Mouse (Mus musculus): ENCODE results near the gene Setd5. TPM values are rescaled to one million over a fixed set of nuclear protein-coding genes. Genes with fewer than 3 reads are reported as not detected.

Setd5 gene
- polyA plus RNA-seq, 2 experiments from 2014 or later: 31.9 to 37.2 TPM

- no peak for ATAC-seq
Observed at GRCm38 (mm10) chr6:113194517-113194840, 117.3 kb downstream of the Setd5 start.

DNA sequence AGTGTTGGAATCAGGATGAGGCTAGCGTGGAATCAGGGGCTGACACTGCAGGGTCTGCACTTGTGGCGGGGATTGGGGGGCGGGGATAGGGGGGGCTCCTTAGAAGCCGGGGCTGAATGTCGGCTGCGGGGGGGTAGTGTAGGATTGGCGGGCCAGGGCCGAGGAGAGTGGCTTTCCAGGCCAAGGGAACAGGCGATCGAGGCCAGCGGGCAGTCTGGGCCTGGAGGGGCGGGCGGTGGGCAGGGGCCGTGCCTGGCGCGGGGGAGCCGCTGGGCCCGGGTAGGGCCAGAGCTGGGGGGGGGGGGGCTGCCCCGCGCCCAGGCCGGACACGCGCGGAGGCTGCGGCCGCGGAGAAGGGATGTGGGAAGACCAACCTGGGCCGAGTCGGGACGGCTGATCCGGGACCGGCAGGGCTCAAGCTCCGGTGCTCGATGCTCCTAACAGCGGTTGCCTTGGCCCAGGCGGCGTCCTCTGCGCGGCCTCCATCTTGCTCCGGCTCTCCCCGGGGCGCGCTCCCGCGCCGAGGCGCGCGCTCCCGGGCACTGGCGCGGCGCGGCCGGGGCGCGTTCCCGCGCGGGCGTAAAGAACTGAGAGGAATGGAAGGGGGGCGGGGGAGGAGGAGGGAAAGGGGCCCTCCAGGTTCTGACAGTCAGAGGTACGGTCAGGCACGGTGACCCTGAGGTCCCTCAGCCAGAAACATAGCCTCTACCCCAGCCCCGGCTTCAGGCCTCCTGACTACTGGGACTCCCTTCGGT, 117.9 kb downstream of the Setd5 start, which contains the start of gene Lhfpl4:
Gene Lhfpl4 (minus strand): TSS at position 544 of the 755 bp plus-strand sequence.
- no peak for ATAC-seq

- ATAC-seq: no peak
Observed at GRCm38 (mm10) chr6:113195596-113195992, 118.4 kb downstream of the Setd5 start.

Other genes with a start within 250 kb of the Setd5 start
- gene Srgap3, start 130.1 kb upstream of the Setd5 start, polyA plus RNA-seq (2017; shearing (Covaris generic)): under 1 TPM; 0.44 to 0.67 TPM
- 100 to 1,000 TPM in 1 of 2 experiments, 10 to 100 TPM in 1; 76.7 to 104 TPM for gene Thumpd3, start 31.1 kb upstream of the Setd5 start, polyA plus RNA-seq (2017; shearing (Covaris generic))
- under 1 TPM in 1 of 2 experiments, not detected in 1; 0.90 TPM for gene Lhfpl4, start 118.0 kb downstream of the Setd5 start, polyA plus RNA-seq (2017; shearing (Covaris generic))
- gene Mtmr14, start 160.5 kb downstream of the Setd5 start, polyA plus RNA-seq (2017; shearing (Covaris generic)): 10 to 100 TPM; 20.6 to 25.6 TPM
- under 1 TPM; 0.23 to 0.28 TPM for gene Cpne9, start 204.9 kb downstream of the Setd5 start, polyA plus RNA-seq (2017; shearing (Covaris generic))
- 10 to 100 TPM; 11.7 to 12.0 TPM for gene Brpf1, start 229.8 kb downstream of the Setd5 start, polyA plus RNA-seq (2017; shearing (Covaris generic))
- 10 to 100 TPM; 15.9 to 26.2 TPM for gene Ogg1, start 249.6 kb downstream of the Setd5 start, polyA plus RNA-seq (2017; shearing (Covaris generic))